Mouse (Mus musculus): ENCODE measurements around the gene Fgfr2. TPM values are rescaled to one million over a fixed set of nuclear protein-coding genes. Genes with fewer than 3 reads are reported as not detected.

The Fgfr2 gene
- polyA plus RNA-seq, 1 experiment from 2014 or later = 121 TPM

GRCm38 (mm10) chr7:130797524-130797923, 2325.6 kb downstream of the Fgfr2 start:
- no peaks in the 10 kb centered on the region for H3K27me3 ChIP-seq
- H3K9me3 ChIP-seq = no peaks in the 10 kb centered on the region
- no peak overlapping the region for H3K4me2 ChIP-seq (replicated peaks)
- H3K36me3 ChIP-seq = no peaks in the 10 kb centered on the region
- H3K4me3 ChIP-seq = no peak overlapping the region
- ATAC-seq (ENCODE audit: insufficient number of reproducible peaks, insufficient read depth, low FRiP score, low TSS enrichment) = no peak
- 92% methylated on average over 6 of the region's 6 CpGs for WGBS
- H3K4me1 ChIP-seq = peaks cover 4% of the 10 kb centered on the region; the same call in 1 of the 2 replicates
- no peak overlapping the region for H3K9ac ChIP-seq
- H3K27ac ChIP-seq = no peak overlapping the region

GRCm38 (mm10) chr7:130796786-130797185, 2326.4 kb downstream of the Fgfr2 start:
- WGBS = 66% methylated on average over 8 of the region's 8 CpGs
- Histone ChIP-seq H3K4me1 (peaks cover 4% of the 10 kb centered on the region; the same call in 1 of the 2 replicates), H3K27ac (no peak overlapping the region), H3K27me3 (no peaks in the 10 kb centered on the region), H3K36me3 (no peaks in the 10 kb centered on the region), H3K9ac (no peak overlapping the region), H3K4me2 (replicated peaks) (no peak overlapping the region), H3K9me3 (no peaks in the 10 kb centered on the region), H3K4me3 (no peak overlapping the region)
- no peak for ATAC-seq (ENCODE audit: insufficient number of reproducible peaks, insufficient read depth, low FRiP score, low TSS enrichment)

GRCm38 (mm10) chr7:130793671-130794070, 2329.5 kb downstream of the Fgfr2 start:
- no peak overlapping the region for H3K27ac ChIP-seq
- H3K4me1 ChIP-seq = no peaks in the 10 kb centered on the region
- 47% methylated on average over 9 of the region's 9 CpGs for WGBS
- H3K4me2 ChIP-seq (replicated peaks) = no peak overlapping the region
- no peaks in the 10 kb centered on the region for H3K27me3 ChIP-seq
- H3K4me3 ChIP-seq = no peak overlapping the region
- no peak for ATAC-seq (ENCODE audit: insufficient number of reproducible peaks, insufficient read depth, low FRiP score, low TSS enrichment)
- no peaks in the 10 kb centered on the region for H3K36me3 ChIP-seq
- no peaks in the 10 kb centered on the region for H3K9me3 ChIP-seq
- H3K9ac ChIP-seq = no peak overlapping the region

- Histone ChIP-seq H3K9ac (no peak overlapping the region), H3K4me3 (no peak overlapping the region), H3K9me3 (no peaks in the 10 kb centered on the region), H3K4me1 (peaks cover 4% of the 10 kb centered on the region; the same call in 1 of the 2 replicates), H3K36me3 (no peaks in the 10 kb centered on the region), H3K4me2 (replicated peaks) (no peak overlapping the region), H3K27ac (no peak overlapping the region), H3K27me3 (no peaks in the 10 kb centered on the region)
- ATAC-seq (ENCODE audit: insufficient number of reproducible peaks, insufficient read depth, low FRiP score, low TSS enrichment) = no peak
- WGBS = 81% methylated on average over 7 of the region's 7 CpGs
Observed at GRCm38 (mm10) chr7:130789456-130789855, 2333.7 kb downstream of the Fgfr2 start.

- no peak for ATAC-seq (ENCODE audit: insufficient number of reproducible peaks, insufficient read depth, low FRiP score, low TSS enrichment)
- H3K9ac ChIP-seq = no peak overlapping the region
- WGBS = 78% methylated on average over 3 of the region's 3 CpGs
- H3K36me3 ChIP-seq = no peaks in the 10 kb centered on the region
- H3K9me3 ChIP-seq = no peaks in the 10 kb centered on the region
- H3K4me3 ChIP-seq = no peak overlapping the region
- H3K27ac ChIP-seq = no peak overlapping the region
- no peaks in the 10 kb centered on the region for H3K27me3 ChIP-seq
- no peak overlapping the region for H3K4me2 ChIP-seq (replicated peaks)
- peaks cover 4% of the 10 kb centered on the region; the same call in 1 of the 2 replicates for H3K4me1 ChIP-seq
Observed at GRCm38 (mm10) chr7:130788950-130789349, 2334.2 kb downstream of the Fgfr2 start.

GRCm38 (mm10) chr7:130787537-130787936, 2335.6 kb downstream of the Fgfr2 start:
- no peaks in the 10 kb centered on the region for H3K9me3 ChIP-seq
- no peak overlapping the region for H3K27ac ChIP-seq
- WGBS = 91% methylated on average over 4 of the region's 4 CpGs
- H3K27me3 ChIP-seq = no peaks in the 10 kb centered on the region
- H3K4me2 ChIP-seq (replicated peaks) = no peak overlapping the region
- ATAC-seq (ENCODE audit: insufficient number of reproducible peaks, insufficient read depth, low FRiP score, low TSS enrichment) = no peak
- no peaks in the 10 kb centered on the region for H3K36me3 ChIP-seq
- no peak overlapping the region for H3K9ac ChIP-seq
- H3K4me1 ChIP-seq = peaks cover 4% of the 10 kb centered on the region; the same call in 1 of the 2 replicates
- H3K4me3 ChIP-seq = no peak overlapping the region

GRCm38 (mm10) chr7:130786708-130787107, 2336.4 kb downstream of the Fgfr2 start:
- Histone ChIP-seq H3K4me3 (no peak overlapping the region), H3K9ac (no peak overlapping the region), H3K4me1 (peaks cover 4% of the 10 kb centered on the region; the same call in 1 of the 2 replicates), H3K27me3 (no peaks in the 10 kb centered on the region), H3K9me3 (no peaks in the 10 kb centered on the region), H3K27ac (no peak overlapping the region), H3K36me3 (no peaks in the 10 kb centered on the region), H3K4me2 (replicated peaks) (no peak overlapping the region)
- WGBS = 83% methylated on average over 5 of the region's 5 CpGs
- ATAC-seq (ENCODE audit: insufficient number of reproducible peaks, insufficient read depth, low FRiP score, low TSS enrichment) = no peak

- no peaks in the 10 kb centered on the region for H3K36me3 ChIP-seq
- H3K4me1 ChIP-seq = peaks cover 4% of the 10 kb centered on the region; the same call in 1 of the 2 replicates
- H3K4me3 ChIP-seq = no peak overlapping the region
- ATAC-seq (ENCODE audit: insufficient number of reproducible peaks, insufficient read depth, low FRiP score, low TSS enrichment) = no peak
- 79% methylated on average over 12 of the region's 12 CpGs for WGBS
- H3K27me3 ChIP-seq = no peaks in the 10 kb centered on the region
- H3K4me2 ChIP-seq (replicated peaks) = no peak overlapping the region
- no peak overlapping the region for H3K27ac ChIP-seq
- no peaks in the 10 kb centered on the region for H3K9me3 ChIP-seq
- H3K9ac ChIP-seq = no peak overlapping the region
Observed at GRCm38 (mm10) chr7:130785923-130786575, 2337.1 kb downstream of the Fgfr2 start.

GRCm38 (mm10) chr7:130782501-130783050, 2340.6 kb downstream of the Fgfr2 start:
- Histone ChIP-seq H3K27me3 (no peaks in the 10 kb centered on the region), H3K4me3 (no peak overlapping the region), H3K9me3 (no peaks in the 10 kb centered on the region), H3K9ac (no peak overlapping the region), H3K4me1 (peaks cover 4% of the 10 kb centered on the region; the same call in 1 of the 2 replicates), H3K27ac (no peak overlapping the region), H3K36me3 (no peaks in the 10 kb centered on the region), H3K4me2 (replicated peaks) (no peak overlapping the region)
- WGBS = 73% methylated on average over 5 of the region's 5 CpGs
- ATAC-seq (ENCODE audit: insufficient number of reproducible peaks, insufficient read depth, low FRiP score, low TSS enrichment) = no peak

- Histone ChIP-seq H3K4me2 (replicated peaks) (no peak overlapping the region), H3K36me3 (no peaks in the 10 kb centered on the region), H3K4me1 (no peaks in the 10 kb centered on the region), H3K4me3 (no peak overlapping the region), H3K9me3 (no peaks in the 10 kb centered on the region), H3K9ac (no peak overlapping the region), H3K27ac (no peak overlapping the region), H3K27me3 (no peaks in the 10 kb centered on the region)
- WGBS = 70% methylated on average over 5 of the region's 5 CpGs
- no peak for ATAC-seq (ENCODE audit: insufficient number of reproducible peaks, insufficient read depth, low FRiP score, low TSS enrichment)
Observed at GRCm38 (mm10) chr7:130780866-130781419, 2342.2 kb downstream of the Fgfr2 start.

GRCm38 (mm10) chr7:130773914-130774630, 2349.1 kb downstream of the Fgfr2 start, which contains the start of gene Btbd16:
Gene Btbd16, plus strand, starts transcription at chr7:130774069.
- ATAC-seq (ENCODE audit: insufficient number of reproducible peaks, insufficient read depth, low FRiP score, low TSS enrichment) = no peak
- H3K4me1 ChIP-seq = no peaks in the 10 kb centered on the region
- H3K9me3 ChIP-seq = no peaks in the 10 kb centered on the region
- H3K36me3 ChIP-seq = no peaks in the 10 kb centered on the region
- no peak within 1 kb of the TSS for H3K9ac ChIP-seq
- H3K4me2 ChIP-seq (replicated peaks) = no peak within 1 kb of the TSS
- no peaks in the 10 kb centered on the region for H3K27me3 ChIP-seq
- no peak within 1 kb of the TSS for H3K4me3 ChIP-seq
- H3K27ac ChIP-seq = no peak within 1 kb of the TSS
- WGBS = 57% methylated on average over 9 of the region's 9 CpGs

Data from embryonic facial prominence, embryonic 12.5 days (tissue).